Mouse (Mus musculus) intestine, postnatal 0 days (tissue): Measurements from ENCODE around the gene RPS10-NUDT3. TPM values are rescaled to one million over a fixed set of nuclear protein-coding genes. Genes with fewer than 3 reads are reported as not detected.
A peak's percentile ranks its signal among the peaks of the same experiment; 100 is the strongest.

Source experiments
- ATAC-seq: fragments of 200-750 bp; cut with Nextera tagmentation; 2 replicates; pipeline ENCODE4 v1.8.0; 2017; ENCODE audit warnings: mild to moderate bottlenecking, moderate TSS enrichment, moderate library complexity
- H3K27ac ChIP-seq: fragments of 300-500 bp; sonication (generic); 2 replicates; pipeline ENCODE4 v1.5.1; 2014; ENCODE audit warnings: mild to moderate bottlenecking, low read depth, low read length, moderate library complexity
- H3K27me3 ChIP-seq: fragments of 300-500 bp; sonication (generic); replicated peaks from 2 replicates; pipeline ENCODE4 v1.6.1; 2014; ENCODE audit warnings: low read length, mixed read lengths; ENCODE audit not compliant: control insufficient read depth, insufficient read depth
- H3K36me3 ChIP-seq: fragments of 300-500 bp; sonication (generic); 2 replicates; pipeline ENCODE4 v1.6.1; 2014; ENCODE audit warnings: mild to moderate bottlenecking, moderate library complexity; ENCODE audit not compliant: control insufficient read depth, insufficient read depth
- H3K4me1 ChIP-seq: fragments of 300-500 bp; sonication (generic); replicated peaks from 2 replicates; pipeline ENCODE4 v1.6.1; 2014; ENCODE audit warnings: antibody characterized with exemption, low read length, mixed read lengths; ENCODE audit not compliant: control insufficient read depth, insufficient read depth
- H3K4me2 ChIP-seq: fragments of 300-500 bp; sonication (generic); replicated peaks from 2 replicates; pipeline ENCODE4 v1.6.1; 2014; ENCODE audit warnings: low read depth, mild to moderate bottlenecking, moderate library complexity
- H3K4me3 ChIP-seq: fragments of 300-500 bp; sonication (generic); 2 replicates; pipeline ENCODE4 v1.5.1; 2014; ENCODE audit warnings: low read depth, low read length
- H3K9ac ChIP-seq: fragments of 300-500 bp; sonication (generic); 2 replicates; pipeline ENCODE4 v1.6.1; 2014; ENCODE audit warnings: mild to moderate bottlenecking, low read depth, low read length
- H3K9me3 ChIP-seq: fragments of 300-500 bp; sonication (generic); 2 replicates; pipeline ENCODE4 v1.6.1; 2016; ENCODE audit warnings: mixed run types; ENCODE audit not compliant: control insufficient read depth
- CTCF ChIP-seq: sonication (generic); IDR thresholded peaks from 2 replicates; pipeline ENCODE4 v1.5.1; 2016; ENCODE audit warnings: low read depth, mild to moderate bottlenecking, control low read depth, antibody characterized with exemption, moderate library complexity
- WGBS: fragments of 180-500 bp; shearing (Covaris S2); extraction: QIAGEN DNeasy Blood & Tissue Kit; methylation state at CpG from one replicate; pipeline ENCODE4 v1.1.7; 2014; 5-methylcytosine and 5-hydroxymethylcytosine counted together
- polyA plus RNA-seq: library from polyadenylated mRNA; unstranded; fragments of >200 nt; fragmentation: Nextera tagmentation; extraction: Ambion mirVana; gene quantifications from 2 replicates; pipeline ENCODE4 v1.2.1, GENCODE M21; 2015

The RPS10-NUDT3 gene
- polyA plus RNA-seq, 1 experiment from 2014 or later, result not detected

GRCm38 (mm10) chr17:27592565-27592910 lies 42.5 kb downstream of the RPS10-NUDT3 start:
- no peak for ATAC-seq
- H3K36me3 ChIP-seq, result peaks cover 44% of the 10 kb centered on the region
- no peaks in the 10 kb centered on the region for H3K9me3 ChIP-seq
- no peak overlapping the region for H3K9ac ChIP-seq
- H3K27ac ChIP-seq, result no peak overlapping the region
- H3K4me1 ChIP-seq, result no peaks in the 10 kb centered on the region
- no peak overlapping the region for H3K4me2 ChIP-seq
- WGBS, result 99% methylated on average over 7 of the region's 7 CpGs
- H3K27me3 ChIP-seq, result no peaks in the 10 kb centered on the region
- no peak for TF ChIP-seq CTCF
- H3K4me3 ChIP-seq, result no peak overlapping the region

GRCm38 (mm10) chr17:27591826-27592564 lies 43.0 kb downstream of the RPS10-NUDT3 start:
- peaks cover 42% of the 10 kb centered on the region for H3K36me3 ChIP-seq
- H3K27me3 ChIP-seq, result no peaks in the 10 kb centered on the region
- no peaks in the 10 kb centered on the region for H3K4me1 ChIP-seq
- peak; percentile 55 for TF ChIP-seq CTCF
- no peak overlapping the region for H3K4me2 ChIP-seq
- H3K4me3 ChIP-seq, result no peak overlapping the region
- no peak overlapping the region for H3K27ac ChIP-seq
- 82% methylated on average over 12 of the region's 12 CpGs for WGBS
- ATAC-seq, result no peak
- H3K9ac ChIP-seq, result no peak overlapping the region
- no peaks in the 10 kb centered on the region for H3K9me3 ChIP-seq

- H3K4me3 ChIP-seq, result no peak overlapping the region
- no peak overlapping the region for H3K27ac ChIP-seq
- 73% methylated on average over 8 of the region's 8 CpGs for WGBS
- peaks cover 16% of the 10 kb centered on the region; the same call in 1 of the 2 replicates for H3K36me3 ChIP-seq
- no peak overlapping the region for H3K4me2 ChIP-seq
- no peak for ATAC-seq
- no peaks in the 10 kb centered on the region for H3K4me1 ChIP-seq
- H3K27me3 ChIP-seq, result no peaks in the 10 kb centered on the region
- no peak overlapping the region for H3K9ac ChIP-seq
- H3K9me3 ChIP-seq, result no peaks in the 10 kb centered on the region
- no peak for TF ChIP-seq CTCF
Measured at GRCm38 (mm10) chr17:27588231-27588630, 46.8 kb downstream of the RPS10-NUDT3 start.

GRCm38 (mm10) chr17:27587252-27587651 lies 47.8 kb downstream of the RPS10-NUDT3 start:
- no peak for TF ChIP-seq CTCF
- no peak overlapping the region for H3K4me2 ChIP-seq
- H3K9me3 ChIP-seq, result no peaks in the 10 kb centered on the region
- no peak overlapping the region for H3K27ac ChIP-seq
- ATAC-seq, result 0 out of 2 replicates have a peak, but pooled peaks have one; percentile 7
- H3K4me1 ChIP-seq, result no peaks in the 10 kb centered on the region
- peaks cover 21% of the 10 kb centered on the region; the same call in 1 of the 2 replicates for H3K36me3 ChIP-seq
- no peak overlapping the region for H3K9ac ChIP-seq
- H3K4me3 ChIP-seq, result no peak overlapping the region
- 77% methylated on average over 12 of the region's 12 CpGs for WGBS
- H3K27me3 ChIP-seq, result no peaks in the 10 kb centered on the region

DNA sequence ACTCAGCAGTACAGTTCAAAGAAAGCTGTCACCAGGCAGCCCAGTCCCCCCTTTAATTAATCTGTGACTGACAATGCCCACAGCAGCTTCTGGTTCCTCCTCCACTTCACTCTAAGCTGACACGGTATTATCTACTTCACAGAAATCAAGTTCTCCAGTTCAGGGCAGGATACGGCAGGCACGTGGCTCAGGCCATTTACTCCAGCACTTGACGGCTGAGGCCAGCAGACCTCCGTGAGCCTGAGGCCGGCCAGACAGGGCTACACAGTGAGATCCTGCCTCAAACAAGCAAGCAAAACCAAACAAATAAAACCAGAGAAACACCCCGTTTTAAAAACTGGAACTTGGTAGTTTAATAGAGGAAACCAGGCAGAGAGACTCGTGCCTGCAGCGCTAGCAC lies 48.4 kb downstream of the RPS10-NUDT3 start:
- Histone ChIP-seq H3K36me3 (peaks cover 27% of the 10 kb centered on the region; the same call in 1 of the 2 replicates), H3K27ac (no peak overlapping the region), H3K9me3 (no peaks in the 10 kb centered on the region), H3K27me3 (no peaks in the 10 kb centered on the region), H3K4me3 (no peak overlapping the region), H3K9ac (no peak overlapping the region), H3K4me1 (no peaks in the 10 kb centered on the region), H3K4me2 (no peak overlapping the region)
- ATAC-seq, result no peak
- WGBS, result 53% methylated on average over 9 of the region's 9 CpGs
- no peak for TF ChIP-seq CTCF

- no peak overlapping the region; the same call in 1 of the 2 replicates for H3K27ac ChIP-seq
- H3K9me3 ChIP-seq, result no peaks in the 10 kb centered on the region
- H3K27me3 ChIP-seq, result no peaks in the 10 kb centered on the region
- H3K36me3 ChIP-seq, result peaks cover 42% of the 10 kb centered on the region
- H3K9ac ChIP-seq, result no peak overlapping the region
- no peak for TF ChIP-seq CTCF
- H3K4me2 ChIP-seq, result no peak overlapping the region
- no peaks in the 10 kb centered on the region for H3K4me1 ChIP-seq
- no peak overlapping the region for H3K4me3 ChIP-seq
- ATAC-seq, result no peak
- 80% methylated on average over 13 of the region's 13 CpGs for WGBS
Measured at GRCm38 (mm10) chr17:27583185-27583894, 51.7 kb downstream of the RPS10-NUDT3 start.
